Comparison of ENCODE assay signal across 8 mouse cellular contexts in the genomic region with DNA sequence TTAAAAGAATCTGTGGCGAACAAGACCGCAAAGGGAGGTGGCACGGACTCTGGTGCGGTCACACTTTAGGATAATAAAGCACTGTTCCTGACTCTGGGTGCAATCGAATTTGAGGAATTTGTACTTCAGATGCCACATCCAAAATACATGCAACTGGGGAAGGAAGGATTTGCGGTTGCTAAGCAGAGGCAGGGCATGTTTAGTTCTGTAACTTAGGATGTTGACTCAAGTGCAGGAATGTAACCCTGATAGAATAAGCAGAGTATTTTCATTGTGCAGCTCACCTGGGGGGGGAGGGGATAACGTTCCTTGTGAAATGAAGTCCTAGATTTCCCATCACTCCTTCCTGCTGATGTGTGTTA. TPM values are rescaled to one million over a fixed set of nuclear protein-coding genes. Genes with fewer than 3 reads are reported as not detected.
A peak's percentile ranks its signal among the peaks of the same experiment; 100 is the strongest.
DNase-seq lines count a peak whose midpoint lies in the region; ATAC-seq and TF ChIP-seq lines count a peak whose summit lies in the region.

No protein-coding gene starts in this region.

- no peak for DNase-seq in heart, postnatal 36 days
- no peak for DNase-seq in G1E (ENCODE audit: low spot score)
- DNase-seq in midbrain, embryonic 10.5 days (ENCODE audit: low spot score): no peak
- DNase-seq in retina, embryonic 14.5 days (ENCODE audit: low spot score): no peak
- DNase-seq in layer of hippocampus, postnatal 25 days (ENCODE audit: extremely low spot score in 1 of 2, low spot score in 1 of 2): no peak
- DNase-seq in retina, postnatal 1 day: no peak

- peak overlapping the region; percentile 90 for H3K4me2 ChIP-seq in heart, embryonic 14.5 days (ENCODE audit: low read length)
- peak overlapping the region; percentile 94 for H3K4me2 ChIP-seq in hindbrain, embryonic 13.5 days

- peaks cover 16 to 37% of the 10 kb centered on the region in 2 experiments for H3K4me1 ChIP-seq in heart, embryonic 14.5 days (ENCODE audit: control insufficient read depth in 2 of 2, insufficient read depth in 2 of 2, low read length in 2 of 2)
- peaks cover 51% of the 10 kb centered on the region for H3K4me1 ChIP-seq in G1E (ENCODE audit: insufficient read depth, low read depth, low read length)
- H3K4me1 ChIP-seq in hindbrain, embryonic 13.5 days (replicated peaks): peaks cover 43% of the 10 kb centered on the region
- H3K4me1 ChIP-seq in midbrain, embryonic 10.5 days: peaks cover 74% of the 10 kb centered on the region

- no peaks in the 10 kb centered on the region for H3K27me3 ChIP-seq in heart, embryonic 14.5 days (ENCODE audit: control insufficient read depth, insufficient read depth, low read length)
- H3K27me3 ChIP-seq in G1E (ENCODE audit: insufficient read depth, low read length): no peaks in the 10 kb centered on the region
- H3K27me3 ChIP-seq in hindbrain, embryonic 13.5 days: no peaks in the 10 kb centered on the region
- H3K27me3 ChIP-seq in midbrain, embryonic 10.5 days (ENCODE audit: low read depth, poor library complexity, severe bottlenecking): no peaks in the 10 kb centered on the region

- 0% methylated on average over 7 of the region's 7 CpGs for WGBS in heart, embryonic 14.5 days
- under 1% methylated on average over 7 of the region's 7 CpGs for WGBS in hindbrain, embryonic 13.5 days
- 4% methylated on average over 7 of the region's 7 CpGs for WGBS in midbrain, embryonic 10.5 days

- H3K4me3 ChIP-seq in heart, embryonic 14.5 days (ENCODE audit: control insufficient read depth in 1 of 2, insufficient read depth in 1 of 2, low read depth in 1 of 2, low read length in 2 of 2): peak overlapping the region; percentile 63 to 77
- peak overlapping the region; percentile 85 for H3K4me3 ChIP-seq in G1E (ENCODE audit: low read depth, low read length)
- peak overlapping the region; percentile 69 for H3K4me3 ChIP-seq in hindbrain, embryonic 13.5 days
- peak overlapping the region; percentile 75 for H3K4me3 ChIP-seq in midbrain, embryonic 10.5 days

- peak overlapping the region; percentile 86 to 94 for H3K27ac ChIP-seq in heart, embryonic 14.5 days (replicated peaks in 1 of 2; ENCODE audit: control insufficient read depth in 1 of 2, insufficient read depth in 1 of 2, low read depth in 2 of 2, low read length in 2 of 2)
- peak overlapping the region; percentile 90 for H3K27ac ChIP-seq in hindbrain, embryonic 13.5 days
- H3K27ac ChIP-seq in midbrain, embryonic 10.5 days (replicated peaks): peak overlapping the region; percentile 92

- H3K36me3 ChIP-seq in heart, embryonic 14.5 days (ENCODE audit: control insufficient read depth, insufficient read depth, low read length): no peaks in the 10 kb centered on the region
- peaks cover 7% of the 10 kb centered on the region for H3K36me3 ChIP-seq in G1E (replicated peaks)
- no peaks in the 10 kb centered on the region for H3K36me3 ChIP-seq in hindbrain, embryonic 13.5 days
- peaks cover 4% of the 10 kb centered on the region for H3K36me3 ChIP-seq in midbrain, embryonic 10.5 days

- intact Hi-C loops in heart, postnatal 36 days (cut with DNase I): loop anchor here (5.0 kb wide), 4 partner anchors 37 to 237 kb away; partner anchors contain the start of gene Oat

- H3K9me3 ChIP-seq in heart, embryonic 14.5 days (ENCODE audit: control insufficient read depth, low read length): no peaks in the 10 kb centered on the region
- no peaks in the 10 kb centered on the region for H3K9me3 ChIP-seq in G1E (replicated peaks)
- no peaks in the 10 kb centered on the region for H3K9me3 ChIP-seq in hindbrain, embryonic 13.5 days
- no peaks in the 10 kb centered on the region for H3K9me3 ChIP-seq in midbrain, embryonic 10.5 days (replicated peaks)

- ATAC-seq in heart, embryonic 14.5 days (ENCODE audit: insufficient number of reproducible peaks, insufficient read depth, low FRiP score, low read depth): no peak
- ATAC-seq in G1E (ENCODE audit: extremely low read depth, insufficient number of reproducible peaks, low FRiP score, poor library complexity, severe bottlenecking): no peak
- ATAC-seq in hindbrain, embryonic 13.5 days (ENCODE audit: low FRiP score): no peak

- no peak for TF ChIP-seq CTCF in G1E (IDR thresholded peaks at IDR 0.05; ENCODE audit: low read depth, low read length)

- peak overlapping the region; percentile 93 for H3K9ac ChIP-seq in heart, embryonic 14.5 days (ENCODE audit: low read length)
- H3K9ac ChIP-seq in hindbrain, embryonic 13.5 days: peak overlapping the region; percentile 84

RNA-seq across cellular contexts. Expression of gene Fam53b, which starts 0.4 kb away (rescaled TPM):
- polyA plus RNA-seq in heart, embryonic 14.5 days (2014; fragmentation: Nextera tagmentation; extraction: Ambion mirVana): 15.4 and 15.6 TPM in 2 replicates
- 10 to 100 TPM; 22.7 to 25.5 TPM for total RNA-seq in heart, postnatal 36 days (2021)
- 27.1 and 63.6 TPM in 2 replicates for total RNA-seq in G1E (2014; fragmentation: Nextera tagmentation)
- total RNA-seq in G1E (2017): 15.0 and 22.1 TPM in 2 replicates
- polyA plus RNA-seq in G1E (2012): 23.8 and 24.6 TPM in 2 replicates
- polyA plus RNA-seq in hindbrain, embryonic 13.5 days (2015; fragmentation: Nextera tagmentation; extraction: Ambion mirVana): 16.9 and 19.3 TPM in 2 replicates
- polyA plus RNA-seq in midbrain, embryonic 10.5 days (2016; fragmentation: Nextera tagmentation; extraction: Ambion mirVana): 23.1 and 25.0 TPM in 2 replicates
- 10 to 100 TPM; 34.6 to 40.9 TPM for total RNA-seq in layer of hippocampus, postnatal 25 days (2021)

RNA-seq across cellular contexts. Expression of gene Eef1akmt2, which starts 38.4 kb away (rescaled TPM):
- 40.4 and 42.0 TPM in 2 replicates for polyA plus RNA-seq in heart, embryonic 14.5 days (2014; fragmentation: Nextera tagmentation; extraction: Ambion mirVana)
- 10 to 100 TPM in 1 of 2 experiments, 1 to 10 TPM in 1; 8.3 to 10.4 TPM for total RNA-seq in heart, postnatal 36 days (2021)
- total RNA-seq in G1E (2014; fragmentation: Nextera tagmentation): 24.8 and 28.4 TPM in 2 replicates
- 58.9 and 74.1 TPM in 2 replicates for total RNA-seq in G1E (2017)
- polyA plus RNA-seq in G1E (2012): 9.3 and 16.5 TPM in 2 replicates
- polyA plus RNA-seq in hindbrain, embryonic 13.5 days (2015; fragmentation: Nextera tagmentation; extraction: Ambion mirVana): 92.4 and 92.9 TPM in 2 replicates
- 80.7 and 82.0 TPM in 2 replicates for polyA plus RNA-seq in midbrain, embryonic 10.5 days (2016; fragmentation: Nextera tagmentation; extraction: Ambion mirVana)
- 10 to 100 TPM; 29.1 to 38.7 TPM for total RNA-seq in layer of hippocampus, postnatal 25 days (2021)

RNA-seq across cellular contexts. Expression of gene Abraxas2, which starts 45.0 kb away (rescaled TPM):
- 29.4 and 33.0 TPM in 2 replicates for polyA plus RNA-seq in heart, embryonic 14.5 days (2014; fragmentation: Nextera tagmentation; extraction: Ambion mirVana)
- total RNA-seq in heart, postnatal 36 days (2021): 10 to 100 TPM; 18.8 to 23.3 TPM
- 69.5 and 79.8 TPM in 2 replicates for total RNA-seq in G1E (2014; fragmentation: Nextera tagmentation)
- total RNA-seq in G1E (2017): 47.7 and 49.9 TPM in 2 replicates
- 4.6 and 4.7 TPM in 2 replicates for polyA plus RNA-seq in G1E (2012)
- polyA plus RNA-seq in hindbrain, embryonic 13.5 days (2015; fragmentation: Nextera tagmentation; extraction: Ambion mirVana): 38.7 and 41.2 TPM in 2 replicates
- 36.2 and 36.6 TPM in 2 replicates for polyA plus RNA-seq in midbrain, embryonic 10.5 days (2016; fragmentation: Nextera tagmentation; extraction: Ambion mirVana)
- total RNA-seq in layer of hippocampus, postnatal 25 days (2021): 10 to 100 TPM; 25.5 to 27.0 TPM
